Mouse (Mus musculus) forebrain, embryonic 15.5 days (tissue): ENCODE measurements at regions not wholly inside any gene's neighbourhood (a gene's known extent, or its start where the extent isn't known, plus 50 kb on each side); places are given as distances from the start of the nearest gene placed in this dataset.
A peak's percentile ranks its signal among the peaks of the same experiment; 100 is the strongest.

Experiments
- ATAC-seq: fragments of 200-750 bp; cut with Nextera tagmentation; replicated peaks from 2 replicates; pipeline ENCODE4 v1.8.0; 2017; ENCODE audit warnings: mild to moderate bottlenecking, moderate TSS enrichment, moderate library complexity
- H3K27ac ChIP-seq: fragments of 300-500 bp; sonication (generic); replicated peaks from 2 replicates; pipeline ENCODE4 v1.5.1; 2015; ENCODE audit warnings: mild to moderate bottlenecking, inconsistent platforms
- H3K27me3 ChIP-seq: fragments of 300-500 bp; sonication (generic); 2 replicates; pipeline ENCODE4 v1.6.1; 2015; ENCODE audit warnings: inconsistent platforms
- H3K36me3 ChIP-seq: fragments of 300-500 bp; sonication (generic); 2 replicates; pipeline ENCODE4 v1.6.1; 2015; ENCODE audit warnings: mild to moderate bottlenecking, inconsistent platforms
- H3K4me1 ChIP-seq: fragments of 300-500 bp; sonication (generic); 2 replicates; pipeline ENCODE4 v1.6.1; 2015; ENCODE audit warnings: inconsistent platforms
- H3K4me2 ChIP-seq: fragments of 300-500 bp; sonication (generic); replicated peaks from 2 replicates; pipeline ENCODE4 v1.6.1; 2015; ENCODE audit warnings: mild to moderate bottlenecking, inconsistent platforms
- H3K4me3 ChIP-seq: fragments of 300-500 bp; sonication (generic); 2 replicates; pipeline ENCODE4 v1.5.1; 2015; ENCODE audit warnings: mild to moderate bottlenecking, inconsistent platforms
- H3K9ac ChIP-seq: fragments of 300-500 bp; sonication (generic); replicated peaks from 2 replicates; pipeline ENCODE4 v1.6.1; 2015; ENCODE audit warnings: mild to moderate bottlenecking, inconsistent platforms
- H3K9me3 ChIP-seq: fragments of 300-500 bp; sonication (generic); 2 replicates; pipeline ENCODE4 v1.6.1; 2016; ENCODE audit warnings: inconsistent platforms
- WGBS: fragments of 180-500 bp; shearing (Covaris S2); methylation state at CpG from one replicate; pipeline ENCODE4 v1.1.7; 2015; ENCODE audit warnings: mixed read lengths; 5-methylcytosine and 5-hydroxymethylcytosine counted together

GRCm38 (mm10) chr19:59646656-59647055 lies 188.5 kb downstream of the Emx2 start:
- Histone ChIP-seq H3K4me3 (no peak overlapping the region), H3K36me3 (no peaks in the 10 kb centered on the region), H3K27me3 (no peaks in the 10 kb centered on the region), H3K27ac (peak overlapping the region; percentile 35; the same call in 1 of the 2 replicates), H3K4me1 (peaks cover 14% of the 10 kb centered on the region), H3K4me2 (no peak overlapping the region), H3K9me3 (no peaks in the 10 kb centered on the region), H3K9ac (no peak overlapping the region)
- WGBS, result 12% methylated on average over 7 of the region's 7 CpGs
- ATAC-seq, result peak; percentile 77

- H3K27ac ChIP-seq, result no peak overlapping the region
- H3K4me2 ChIP-seq, result no peak overlapping the region
- H3K4me1 ChIP-seq, result peaks cover 20% of the 10 kb centered on the region
- ATAC-seq, result no peak
- no peaks in the 10 kb centered on the region for H3K36me3 ChIP-seq
- WGBS, result 59% methylated on average over 5 of the region's 5 CpGs
- no peaks in the 10 kb centered on the region for H3K9me3 ChIP-seq
- no peak overlapping the region for H3K9ac ChIP-seq
- H3K4me3 ChIP-seq, result no peak overlapping the region
- H3K27me3 ChIP-seq, result no peaks in the 10 kb centered on the region
Measured at GRCm38 (mm10) chr19:59649421-59649820, 191.2 kb downstream of the Emx2 start.

- no peak overlapping the region for H3K27ac ChIP-seq
- no peak overlapping the region for H3K9ac ChIP-seq
- no peaks in the 10 kb centered on the region for H3K9me3 ChIP-seq
- peaks cover 20% of the 10 kb centered on the region for H3K4me1 ChIP-seq
- no peaks in the 10 kb centered on the region for H3K36me3 ChIP-seq
- no peak overlapping the region for H3K4me2 ChIP-seq
- no peaks in the 10 kb centered on the region for H3K27me3 ChIP-seq
- WGBS, result 83% methylated on average over 10 of the region's 10 CpGs
- ATAC-seq, result no peak
- no peak overlapping the region for H3K4me3 ChIP-seq
Measured at GRCm38 (mm10) chr19:59650611-59651329, 192.6 kb downstream of the Emx2 start.

- Histone ChIP-seq H3K4me1 (peaks cover 6% of the 10 kb centered on the region; the same call in 1 of the 2 replicates), H3K9me3 (no peaks in the 10 kb centered on the region), H3K36me3 (no peaks in the 10 kb centered on the region), H3K4me2 (no peak overlapping the region), H3K9ac (no peak overlapping the region), H3K4me3 (no peak overlapping the region), H3K27ac (no peak overlapping the region), H3K27me3 (no peaks in the 10 kb centered on the region)
- ATAC-seq, result no peak
- WGBS, result 25% methylated on average over 18 of the region's 18 CpGs
Measured at GRCm38 (mm10) chr19:59653631-59654367, 195.6 kb downstream of the Emx2 start.

GRCm38 (mm10) chr19:59655321-59655720 lies 197.1 kb downstream of the Emx2 start:
- 98% methylated on average over 2 of the region's 2 CpGs for WGBS
- Histone ChIP-seq H3K9me3 (no peaks in the 10 kb centered on the region), H3K4me2 (no peak overlapping the region), H3K36me3 (no peaks in the 10 kb centered on the region), H3K4me3 (no peak overlapping the region), H3K27ac (no peak overlapping the region), H3K9ac (no peak overlapping the region), H3K4me1 (peaks cover 6% of the 10 kb centered on the region; the same call in 1 of the 2 replicates), H3K27me3 (no peaks in the 10 kb centered on the region)
- no peak for ATAC-seq

GRCm38 (mm10) chr19:59669793-59670192 lies 211.6 kb downstream of the Emx2 start:
- H3K27me3 ChIP-seq, result no peaks in the 10 kb centered on the region
- ATAC-seq, result no peak
- H3K9me3 ChIP-seq, result no peaks in the 10 kb centered on the region
- no peaks in the 10 kb centered on the region for H3K4me1 ChIP-seq
- H3K27ac ChIP-seq, result no peak overlapping the region
- no peak overlapping the region for H3K9ac ChIP-seq
- no peaks in the 10 kb centered on the region for H3K36me3 ChIP-seq
- H3K4me3 ChIP-seq, result no peak overlapping the region
- H3K4me2 ChIP-seq, result no peak overlapping the region

- H3K9ac ChIP-seq, result no peak overlapping the region
- no peak for ATAC-seq
- no peaks in the 10 kb centered on the region for H3K27me3 ChIP-seq
- H3K4me1 ChIP-seq, result no peaks in the 10 kb centered on the region
- H3K27ac ChIP-seq, result no peak overlapping the region
- H3K9me3 ChIP-seq, result no peaks in the 10 kb centered on the region
- no peaks in the 10 kb centered on the region for H3K36me3 ChIP-seq
- H3K4me3 ChIP-seq, result no peak overlapping the region
- no peak overlapping the region for H3K4me2 ChIP-seq
Measured at GRCm38 (mm10) chr19:59673537-59673936, 215.4 kb downstream of the Emx2 start.

- H3K27me3 ChIP-seq, result no peaks in the 10 kb centered on the region
- no peak overlapping the region for H3K27ac ChIP-seq
- no peaks in the 10 kb centered on the region for H3K36me3 ChIP-seq
- WGBS, result 23% methylated on average over 7 of the region's 7 CpGs
- H3K9me3 ChIP-seq, result no peaks in the 10 kb centered on the region
- H3K4me3 ChIP-seq, result no peak overlapping the region
- H3K4me2 ChIP-seq, result no peak overlapping the region
- no peaks in the 10 kb centered on the region for H3K4me1 ChIP-seq
- no peak for ATAC-seq
- H3K9ac ChIP-seq, result no peak overlapping the region
Measured at GRCm38 (mm10) chr19:59679191-59679590, 221.0 kb downstream of the Emx2 start.

- Histone ChIP-seq H3K9me3 (no peaks in the 10 kb centered on the region), H3K4me1 (no peaks in the 10 kb centered on the region), H3K9ac (no peak overlapping the region), H3K27ac (no peak overlapping the region), H3K36me3 (no peaks in the 10 kb centered on the region), H3K27me3 (no peaks in the 10 kb centered on the region), H3K4me3 (no peak overlapping the region), H3K4me2 (no peak overlapping the region)
- WGBS, result 93% methylated on average over 4 of the region's 4 CpGs
- ATAC-seq, result no peak
Measured at GRCm38 (mm10) chr19:59680356-59680755, 222.2 kb downstream of the Emx2 start.

- H3K27me3 ChIP-seq, result no peaks in the 10 kb centered on the region
- H3K27ac ChIP-seq, result no peak overlapping the region
- no peaks in the 10 kb centered on the region for H3K4me1 ChIP-seq
- H3K4me2 ChIP-seq, result no peak overlapping the region
- no peak for ATAC-seq
- H3K9me3 ChIP-seq, result no peaks in the 10 kb centered on the region
- 81% methylated on average over 7 of the region's 7 CpGs for WGBS
- no peak overlapping the region for H3K9ac ChIP-seq
- no peaks in the 10 kb centered on the region for H3K36me3 ChIP-seq
- H3K4me3 ChIP-seq, result no peak overlapping the region
Measured at GRCm38 (mm10) chr19:59684292-59684691, 226.1 kb downstream of the Emx2 start.

- no peaks in the 10 kb centered on the region for H3K36me3 ChIP-seq
- H3K9me3 ChIP-seq, result no peaks in the 10 kb centered on the region
- no peak overlapping the region for H3K4me2 ChIP-seq
- no peaks in the 10 kb centered on the region for H3K4me1 ChIP-seq
- no peak for ATAC-seq
- no peak overlapping the region for H3K9ac ChIP-seq
- no peak overlapping the region for H3K4me3 ChIP-seq
- no peak overlapping the region for H3K27ac ChIP-seq
- no peaks in the 10 kb centered on the region for H3K27me3 ChIP-seq
- WGBS, result 69% methylated on average over 19 of the region's 19 CpGs
Measured at GRCm38 (mm10) chr19:59685826-59686717, 227.9 kb downstream of the Emx2 start.

GRCm38 (mm10) chr19:59687206-59687605 lies 229.0 kb downstream of the Emx2 start:
- ATAC-seq, result no peak
- 92% methylated on average over 7 of the region's 7 CpGs for WGBS
- no peaks in the 10 kb centered on the region for H3K4me1 ChIP-seq
- no peaks in the 10 kb centered on the region for H3K27me3 ChIP-seq
- no peaks in the 10 kb centered on the region for H3K36me3 ChIP-seq
- no peaks in the 10 kb centered on the region for H3K9me3 ChIP-seq
- no peak overlapping the region for H3K4me2 ChIP-seq
- no peak overlapping the region for H3K9ac ChIP-seq
- no peak overlapping the region for H3K4me3 ChIP-seq
- no peak overlapping the region for H3K27ac ChIP-seq
